ENCODE assay signal across 8 mouse cellular contexts in the genomic region with DNA sequence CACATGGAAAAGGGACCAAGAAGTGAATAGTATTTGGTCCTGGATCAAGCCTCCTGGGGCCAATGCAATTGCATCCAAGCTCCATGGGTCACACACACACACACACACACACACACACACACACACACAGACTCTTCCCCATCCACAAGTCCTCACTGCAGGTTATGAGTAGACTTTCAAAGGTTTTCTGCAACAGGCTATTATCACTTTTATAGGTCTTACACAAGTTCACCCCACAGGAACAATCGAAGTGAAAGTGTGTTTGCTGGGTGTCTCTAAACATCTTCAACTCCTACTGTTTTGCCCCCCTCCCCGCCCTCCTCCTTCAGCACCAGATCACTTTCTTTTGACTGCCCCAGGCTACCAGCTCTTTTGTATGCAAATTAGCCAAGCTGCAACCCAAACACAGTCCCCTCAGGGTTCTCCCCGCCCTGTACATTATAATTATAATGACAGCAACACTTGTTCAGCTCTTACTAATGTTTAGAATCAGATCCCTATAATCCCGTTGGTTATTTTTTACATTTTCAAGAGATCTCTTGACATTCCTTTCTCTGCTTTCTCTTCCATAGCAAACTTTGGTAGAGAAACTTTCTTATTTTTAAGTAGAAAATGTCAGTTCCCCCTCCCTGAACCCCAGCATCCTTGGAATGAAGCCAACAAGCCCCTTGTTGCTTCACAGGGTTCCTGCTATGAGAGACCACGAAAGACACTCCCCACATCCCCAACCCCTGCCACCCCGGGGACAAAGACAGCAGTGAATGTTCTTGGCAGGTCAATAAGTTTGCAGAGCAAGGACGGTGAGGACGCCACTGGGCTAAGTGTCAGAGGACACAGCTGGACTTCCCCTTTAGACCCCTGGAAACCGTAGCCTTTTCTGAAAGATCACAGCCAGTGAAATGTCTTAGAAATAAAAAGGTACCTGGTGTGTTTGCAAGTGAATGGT. TPM values are rescaled to one million over a fixed set of nuclear protein-coding genes. Genes with fewer than 3 reads are reported as not detected.
A peak's percentile ranks its signal among the peaks of the same experiment; 100 is the strongest.
DNase-seq lines count a peak whose midpoint lies in the region; ATAC-seq and TF ChIP-seq lines count a peak whose summit lies in the region.

No protein-coding gene starts in this region.

- H3K36me3 ChIP-seq in kidney, embryonic 15.5 days = no peaks in the 10 kb centered on the region
- no peaks in the 10 kb centered on the region for H3K36me3 ChIP-seq in hindbrain, embryonic 12.5 days
- H3K36me3 ChIP-seq in midbrain, embryonic 14.5 days (ENCODE audit: control insufficient read depth, insufficient read depth, low read length) = no peaks in the 10 kb centered on the region
- no peaks in the 10 kb centered on the region for H3K36me3 ChIP-seq in thymus, adult 2 months (ENCODE audit: control insufficient read depth, insufficient read depth, low read length)

- TF ChIP-seq CTCF in thymus, adult 2 months (IDR thresholded peaks at IDR 0.05; ENCODE audit: borderline replicate concordance, control insufficient read depth, extremely low read depth, insufficient read depth, low read length, poor library complexity) = no peak

- H3K4me3 ChIP-seq in kidney, embryonic 15.5 days (replicated peaks) = peak overlapping the region; percentile 42
- peak overlapping the region; percentile 22 for H3K4me3 ChIP-seq in hindbrain, embryonic 12.5 days
- H3K4me3 ChIP-seq in midbrain, embryonic 14.5 days (replicated peaks; ENCODE audit: low read depth, low read length) = peak overlapping the region; percentile 16; the same call in 1 of the 2 replicates
- no peak overlapping the region for H3K4me3 ChIP-seq in thymus, adult 2 months (ENCODE audit: control insufficient read depth, insufficient read depth, low read length)

- H3K9me3 ChIP-seq in kidney, embryonic 15.5 days (replicated peaks) = no peaks in the 10 kb centered on the region
- no peaks in the 10 kb centered on the region for H3K9me3 ChIP-seq in hindbrain, embryonic 12.5 days (replicated peaks)
- H3K9me3 ChIP-seq in midbrain, embryonic 14.5 days (ENCODE audit: control insufficient read depth, low read length) = no peaks in the 10 kb centered on the region

- H3K4me1 ChIP-seq in kidney, embryonic 15.5 days = peaks cover 11% of the 10 kb centered on the region
- H3K4me1 ChIP-seq in hindbrain, embryonic 12.5 days = peaks cover 16% of the 10 kb centered on the region
- H3K4me1 ChIP-seq in midbrain, embryonic 14.5 days (ENCODE audit: control insufficient read depth, insufficient read depth, low read length) = peaks cover 13% of the 10 kb centered on the region; the same call in 1 of the 2 replicates
- H3K4me1 ChIP-seq in thymus, adult 2 months (replicated peaks; ENCODE audit: control insufficient read depth, insufficient read depth, low read length) = no peaks in the 10 kb centered on the region

- no peak overlapping the region for H3K27ac ChIP-seq in kidney, embryonic 15.5 days
- H3K27ac ChIP-seq in hindbrain, embryonic 12.5 days = peak overlapping the region; percentile 19; the same call in 1 of the 2 replicates
- no peak overlapping the region for H3K27ac ChIP-seq in midbrain, embryonic 14.5 days (replicated peaks; ENCODE audit: low read depth, low read length)
- no peak overlapping the region for H3K27ac ChIP-seq in thymus, adult 2 months (ENCODE audit: control insufficient read depth, insufficient read depth, low read length)

- H3K27me3 ChIP-seq in kidney, embryonic 15.5 days = no peaks in the 10 kb centered on the region
- H3K27me3 ChIP-seq in hindbrain, embryonic 12.5 days = no peaks in the 10 kb centered on the region; the same call in 1 of the 2 replicates
- no peaks in the 10 kb centered on the region for H3K27me3 ChIP-seq in midbrain, embryonic 14.5 days (ENCODE audit: control insufficient read depth, insufficient read depth, low read length)
- no peaks in the 10 kb centered on the region for H3K27me3 ChIP-seq in thymus, adult 2 months (ENCODE audit: control insufficient read depth, insufficient read depth, low read length)

- H3K4me2 ChIP-seq in kidney, embryonic 15.5 days = peak overlapping the region; percentile 62
- peak overlapping the region; percentile 46 for H3K4me2 ChIP-seq in hindbrain, embryonic 12.5 days (replicated peaks)
- H3K4me2 ChIP-seq in midbrain, embryonic 14.5 days (ENCODE audit: low read length) = peak overlapping the region; percentile 48

- no peak for TF ChIP-seq POLR2A in thymus, adult 2 months (IDR thresholded peaks at IDR 0.05; ENCODE audit: control insufficient read depth, extremely low read depth, insufficient read depth, low read length, poor library complexity)

- WGBS in kidney, embryonic 15.5 days = 9% methylated on average over 9 of the region's 9 CpGs
- WGBS in hindbrain, embryonic 12.5 days = 3% methylated on average over 9 of the region's 9 CpGs
- WGBS in midbrain, embryonic 14.5 days = 1% methylated on average over 9 of the region's 9 CpGs
- 26% methylated on average over 9 of the region's 9 CpGs for WGBS in thymus, adult 2 months

- 0 out of 2 replicates have a peak overlapping the region, but pooled peaks have one; percentile 24 for H3K9ac ChIP-seq in kidney, embryonic 15.5 days
- H3K9ac ChIP-seq in hindbrain, embryonic 12.5 days = no peak overlapping the region
- no peak overlapping the region for H3K9ac ChIP-seq in midbrain, embryonic 14.5 days (replicated peaks; ENCODE audit: low read length)

- DNase-seq in kidney, adult 18-20 months = no peak
- DNase-seq in adipocyte (ENCODE audit: low spot score) = peak; percentile 53
- DNase-seq in midbrain, embryonic 14.5 days = peak; percentile 55
- no peak for DNase-seq in cerebellum, adult 11 months
- no peak for DNase-seq in thymus, adult 2 months
- DNase-seq in cerebellum, postnatal 25 days = no peak

- peak; percentile 61 for ATAC-seq in kidney, embryonic 15.5 days (replicated peaks; ENCODE audit: low FRiP score)
- ATAC-seq in hindbrain, embryonic 12.5 days (ENCODE audit: low FRiP score) = peak; percentile 75
- 0 out of 2 replicates have a peak, but pooled peaks have one; percentile 10 for ATAC-seq in midbrain, embryonic 14.5 days (ENCODE audit: low FRiP score, low TSS enrichment)

RNA-seq across cellular contexts. Expression of gene Thbs2, which starts 0.7 kb away (rescaled TPM):
- polyA plus RNA-seq in kidney, embryonic 15.5 days (2015; fragmentation: Nextera tagmentation; extraction: Ambion mirVana) = 24.0 and 25.5 TPM in 2 replicates
- polyA plus RNA-seq in hindbrain, embryonic 12.5 days (2016; fragmentation: Nextera tagmentation; extraction: Ambion mirVana) = 15.1 and 20.6 TPM in 2 replicates
- polyA plus RNA-seq in midbrain, embryonic 14.5 days (2014; fragmentation: Nextera tagmentation; extraction: Ambion mirVana) = 0.65 and 1.7 TPM in 2 replicates
- polyA plus RNA-seq in thymus, adult 2 months (2012; rRNA removed) = 4.0 and 5.4 TPM in 2 replicates

Comparison
In these comparisons a context has a peak if more than half of its experiments do, and no peak if none do; other contexts are left out.
1. ATAC-seq: peak in every context shown above with its lines; median percentile 75 in hindbrain, embryonic 12.5 days; 61 in kidney, embryonic 15.5 days; 10 in midbrain, embryonic 14.5 days.
2. DNase-seq: peak in adipocyte (single experiment) and midbrain, embryonic 14.5 days (single experiment); none in kidney, adult 18-20 months (single experiment), cerebellum, adult 11 months (single experiment), thymus, adult 2 months (single experiment) and cerebellum, postnatal 25 days (0 of 2).
3. Peak in every context shown above with its lines, with median percentiles within 50 percentile points of each other: H3K4me2 ChIP-seq.